Mouse (Mus musculus) gastrocnemius, postnatal 36 days (tissue): ENCODE results near the gene Tor4a. TPM values are rescaled to one million over a fixed set of nuclear protein-coding genes. Genes with fewer than 3 reads are reported as not detected.

ENCODE experiments used
- DNase-seq, 2 experiments: peaks; one replicate each; pipeline ENCODE4 v3.0.0; 2022
- intact Hi-C: fragments of 180-260 bp; cut with DNase I; formaldehyde crosslinking; loops from one replicate; pipeline ENCODE4 v1.15.1; 2025
- total RNA-seq, 2 experiments: library from RNA; stranded (reverse); gene quantifications; 2 replicates each; pipeline ENCODE4 v1.2.3; 2021

The Tor4a gene
- total RNA-seq, 2 experiments from 2014 or later = 0.54 to 1.2 TPM

- DNase-seq = no peak
- intact Hi-C loops = no loop called here
Measured at GRCm38 (mm10) chr2:25173821-25174220, 22.9 kb downstream of the Tor4a start.

GRCm38 (mm10) chr2:25172629-25173028 lies 24.1 kb downstream of the Tor4a start:
- no peak for DNase-seq
- intact Hi-C loops = no loop called here

GRCm38 (mm10) chr2:25171769-25172153 lies 24.9 kb downstream of the Tor4a start:
- intact Hi-C loops = no loop called here
- DNase-seq = no peak

- intact Hi-C loops = no loop called here
- DNase-seq = no peak
Measured at GRCm38 (mm10) chr2:25171101-25171768, 25.5 kb downstream of the Tor4a start.

GRCm38 (mm10) chr2:25170326-25171100 lies 26.2 kb downstream of the Tor4a start:
- intact Hi-C loops = no loop called here
- no peak for DNase-seq

GRCm38 (mm10) chr2:25169778-25170177 lies 26.9 kb downstream of the Tor4a start:
- intact Hi-C loops = no loop called here
- no peak for DNase-seq

- no peak for DNase-seq
Measured at GRCm38 (mm10) chr2:25168665-25168978, 28.1 kb downstream of the Tor4a start.

GRCm38 (mm10) chr2:25167919-25168664 lies 28.6 kb downstream of the Tor4a start:
- DNase-seq = peak in 1 of 2 experiments; percentile 41
- intact Hi-C loops = no loop called here

More at GRCm38 (mm10) chr2:25168665-25168978, 28.1 kb downstream of the Tor4a start:
- intact Hi-C loops = no loop called here

- intact Hi-C loops = no loop called here
- DNase-seq = no peak
Measured at GRCm38 (mm10) chr2:25167481-25167880, 29.2 kb downstream of the Tor4a start.

GRCm38 (mm10) chr2:25157655-25158054 lies 39.0 kb downstream of the Tor4a start:
- intact Hi-C loops = loop anchor here (2.0 kb wide), 1 partner anchor 31 kb away; no protein-coding TSS in a partner anchor
- DNase-seq = peak in 1 of 2 experiments; percentile 4

GRCm38 (mm10) chr2:25156990-25157389 lies 39.7 kb downstream of the Tor4a start:
- intact Hi-C loops = loop anchor here (2.0 kb wide), 1 partner anchor 30 kb away; no protein-coding TSS in a partner anchor
- no peak for DNase-seq

- intact Hi-C loops = loop anchor here (2.0 kb wide), 1 partner anchor 29 kb away; no protein-coding TSS in a partner anchor
- DNase-seq = no peak
Measured at GRCm38 (mm10) chr2:25156177-25156576, 40.5 kb downstream of the Tor4a start.

GRCm38 (mm10) chr2:25151280-25151956 lies 45.3 kb downstream of the Tor4a start:
- intact Hi-C loops = no loop called here
- DNase-seq = no peak

- intact Hi-C loops = no loop called here
- DNase-seq = no peak
Measured at GRCm38 (mm10) chr2:25149643-25150042, 47.0 kb downstream of the Tor4a start.

GRCm38 (mm10) chr2:25147892-25148291 lies 48.8 kb downstream of the Tor4a start:
- no peak for DNase-seq
- intact Hi-C loops = no loop called here

GRCm38 (mm10) chr2:25147398-25147797 lies 49.3 kb downstream of the Tor4a start:
- DNase-seq = no peak
- intact Hi-C loops = no loop called here

- intact Hi-C loops = no loop called here
- no peak for DNase-seq
Measured at GRCm38 (mm10) chr2:25145346-25145745, 51.3 kb downstream of the Tor4a start.
